Mouse (Mus musculus): ENCODE data around the gene Lrguk. TPM values are rescaled to one million over a fixed set of nuclear protein-coding genes. Genes with fewer than 3 reads are reported as not detected.

The Lrguk gene
- polyA plus RNA-seq, 2 experiments, result 0.29 to 0.43 TPM

DNA sequence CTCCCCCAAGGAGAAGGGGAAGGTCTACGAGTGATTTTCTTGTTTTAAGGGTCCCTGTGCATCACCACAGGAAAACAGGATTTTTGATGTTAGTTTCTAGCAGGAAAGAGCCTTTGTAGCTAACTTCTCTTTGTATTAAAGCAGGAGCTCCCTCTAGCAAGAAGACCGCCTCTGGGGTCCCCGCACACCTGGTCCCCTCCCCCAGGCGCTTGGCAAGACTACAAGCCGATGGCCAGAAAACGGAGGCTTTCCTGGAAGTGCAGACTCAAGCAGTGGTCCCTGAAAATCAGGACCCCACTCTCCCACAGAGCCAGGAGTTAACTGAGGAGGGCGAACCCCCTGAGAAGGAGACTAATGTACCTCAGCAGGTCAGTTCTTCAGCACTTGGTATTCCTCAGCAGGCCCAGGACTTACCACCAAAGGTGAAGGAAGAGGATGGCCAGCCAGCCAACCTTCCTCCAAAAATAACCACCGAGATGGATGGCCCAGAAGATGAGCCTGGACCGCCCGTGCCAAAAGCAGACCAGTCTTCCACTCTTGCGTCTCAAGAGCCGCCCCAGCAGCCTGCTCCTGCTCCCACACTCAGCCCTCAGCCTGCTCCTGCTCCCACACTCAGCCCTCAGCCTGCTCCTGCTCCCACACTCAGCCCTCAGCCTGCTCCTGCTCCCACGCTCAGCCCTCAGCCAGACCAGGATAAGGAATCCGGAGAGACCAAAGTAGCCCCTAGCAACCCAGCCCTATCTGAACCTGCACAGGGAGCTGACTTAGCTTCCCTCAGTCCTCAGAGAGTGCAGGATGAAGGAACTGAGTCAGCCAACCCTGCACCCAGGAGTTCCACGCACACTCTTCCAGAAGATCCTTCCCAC lies 72.5 kb downstream of the Lrguk start:
- H3K36me3 ChIP-seq (ENCODE audit: control insufficient read depth, insufficient read depth, low read length), result no peaks in the 10 kb centered on the region
- H3K4me1 ChIP-seq (ENCODE audit: control insufficient read depth, insufficient read depth, low read length), result no peaks in the 10 kb centered on the region
- H3K4me3 ChIP-seq (replicated peaks; ENCODE audit: low read length), result no peak overlapping the region
- 88% methylated on average over 13 of the region's 15 CpGs for WGBS
- DNase-seq (ENCODE audit: low spot score) (no peak), ATAC-seq (ENCODE audit: low FRiP score, low read depth) (no peak)
- peaks cover 10% of the 10 kb centered on the region; the same call in 1 of the 2 replicates for H3K27me3 ChIP-seq (ENCODE audit: control insufficient read depth, insufficient read depth, low read length)
- no peak overlapping the region for H3K9ac ChIP-seq (ENCODE audit: low read depth, low read length, severe bottlenecking)
- no peaks in the 10 kb centered on the region for H3K9me3 ChIP-seq (ENCODE audit: control insufficient read depth, low read length)
- no peak overlapping the region for H3K4me2 ChIP-seq (replicated peaks; ENCODE audit: low read depth, low read length, severe bottlenecking)
- no peak for TF ChIP-seq POLR2A (IDR thresholded peaks at IDR 0.05; ENCODE audit: borderline replicate concordance, extremely low read depth, insufficient read depth, insufficient read length)
- no peak overlapping the region for H3K27ac ChIP-seq (replicated peaks; ENCODE audit: low read depth, low read length)

DNA sequence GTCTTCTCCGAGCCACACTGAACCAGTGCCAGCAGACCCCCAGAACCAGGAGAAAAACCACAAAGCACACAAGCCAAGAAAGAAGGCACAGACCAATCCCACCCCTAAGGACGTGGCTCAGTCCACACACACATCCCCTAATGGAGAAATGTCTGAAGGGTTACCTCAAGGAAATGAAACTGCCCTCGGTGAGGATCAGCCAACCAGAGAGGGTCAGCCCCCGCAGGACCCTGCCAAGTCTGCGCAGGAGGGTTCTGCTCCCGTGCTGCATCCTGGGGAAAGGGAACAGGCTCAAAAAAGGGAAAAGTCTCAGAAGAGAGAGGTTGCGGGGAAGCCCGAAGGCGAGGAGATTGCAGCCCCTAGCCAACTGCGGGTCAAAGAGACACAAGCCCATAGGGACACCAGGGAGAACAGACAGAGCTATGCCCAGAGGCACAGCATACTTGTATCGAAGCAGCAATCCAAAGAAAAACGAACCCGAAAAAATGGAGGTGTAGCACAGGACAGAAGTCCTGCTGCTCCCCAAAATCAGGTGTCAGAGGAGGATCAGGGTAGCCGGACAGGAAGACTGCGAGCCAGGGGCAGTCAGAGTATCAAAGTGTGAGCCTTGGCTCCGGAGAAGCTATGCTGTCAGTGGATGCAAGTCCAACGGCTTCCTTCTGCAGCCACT lies 74.1 kb downstream of the Lrguk start:
- H3K4me1 ChIP-seq (ENCODE audit: control insufficient read depth, insufficient read depth, low read length), result no peaks in the 10 kb centered on the region

DNA sequence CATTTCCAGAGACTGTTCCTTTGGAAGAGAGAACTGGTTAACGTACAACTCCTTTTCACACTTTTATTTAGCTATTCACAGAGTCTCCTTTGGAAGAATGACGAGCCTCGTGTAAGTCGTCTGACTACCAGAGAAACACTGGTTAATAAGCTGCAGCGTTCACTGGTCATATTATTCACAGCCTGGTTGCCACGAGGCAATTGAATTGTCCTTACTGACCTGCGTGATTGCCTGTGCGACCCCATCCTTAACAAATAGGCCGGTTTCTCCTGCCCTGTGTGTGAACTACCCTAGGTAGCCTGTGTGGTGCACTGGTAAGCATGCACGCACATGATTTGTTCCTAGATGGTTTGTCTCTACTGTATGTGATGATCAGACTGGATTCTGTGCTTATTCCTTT lies 81.3 kb downstream of the Lrguk start:
- no peak overlapping the region for H3K9ac ChIP-seq (ENCODE audit: low read depth, low read length, severe bottlenecking)
- 28% methylated on average over 10 of the region's 10 CpGs for WGBS

More for the DNA sequence above, 74.1 kb downstream of the Lrguk start:
- Histone ChIP-seq H3K36me3 (ENCODE audit: control insufficient read depth, insufficient read depth, low read length) (no peaks in the 10 kb centered on the region), H3K27me3 (ENCODE audit: control insufficient read depth, insufficient read depth, low read length) (peaks cover 10% of the 10 kb centered on the region; the same call in 1 of the 2 replicates), H3K4me3 (replicated peaks; ENCODE audit: low read length) (no peak overlapping the region), H3K4me2 (replicated peaks; ENCODE audit: low read depth, low read length, severe bottlenecking) (no peak overlapping the region), H3K9me3 (ENCODE audit: control insufficient read depth, low read length) (no peaks in the 10 kb centered on the region), H3K27ac (replicated peaks; ENCODE audit: low read depth, low read length) (no peak overlapping the region), H3K9ac (ENCODE audit: low read depth, low read length, severe bottlenecking) (no peak overlapping the region)
- TF ChIP-seq POLR2A (IDR thresholded peaks at IDR 0.05; ENCODE audit: borderline replicate concordance, extremely low read depth, insufficient read depth, insufficient read length), result no peak
- ATAC-seq (ENCODE audit: low FRiP score, low read depth), result no peak
- WGBS, result 84% methylated on average over 17 of the region's 17 CpGs
- no peak for DNase-seq (ENCODE audit: low spot score)

DNA sequence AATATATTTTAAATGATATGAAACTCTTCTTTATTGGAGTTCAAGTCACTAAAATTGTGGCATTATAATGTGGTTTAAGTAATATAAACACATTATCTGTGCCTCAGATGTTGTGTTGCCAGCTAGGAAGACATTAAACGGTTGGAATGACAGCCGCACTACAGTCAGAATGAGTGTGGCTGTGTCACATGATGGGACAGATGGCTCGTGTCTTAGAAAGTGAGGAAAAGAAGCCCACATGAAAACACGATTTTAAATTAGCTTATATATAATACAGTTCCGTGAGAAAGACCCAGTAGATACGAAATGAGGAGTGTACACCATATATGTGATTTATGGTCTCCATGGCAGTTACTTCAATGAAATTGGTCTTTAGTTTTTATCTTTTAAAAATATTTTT lies 82.2 kb downstream of the Lrguk start:
- TF ChIP-seq POLR2A (IDR thresholded peaks at IDR 0.05; ENCODE audit: borderline replicate concordance, extremely low read depth, insufficient read depth, insufficient read length), result no peak
- no peak overlapping the region for H3K4me3 ChIP-seq (replicated peaks; ENCODE audit: low read length)
- WGBS, result 62% methylated on average over 6 of the region's 6 CpGs
- no peak overlapping the region for H3K27ac ChIP-seq (replicated peaks; ENCODE audit: low read depth, low read length)
- ATAC-seq (ENCODE audit: low FRiP score, low read depth), result no peak
- peaks cover 5% of the 10 kb centered on the region for H3K4me1 ChIP-seq (ENCODE audit: control insufficient read depth, insufficient read depth, low read length)
- H3K36me3 ChIP-seq (ENCODE audit: control insufficient read depth, insufficient read depth, low read length), result no peaks in the 10 kb centered on the region
- H3K4me2 ChIP-seq (replicated peaks; ENCODE audit: low read depth, low read length, severe bottlenecking), result no peak overlapping the region
- H3K27me3 ChIP-seq (ENCODE audit: control insufficient read depth, insufficient read depth, low read length), result peaks cover 24% of the 10 kb centered on the region; the same call in 1 of the 2 replicates
- no peak for DNase-seq (ENCODE audit: low spot score)
- no peak overlapping the region for H3K9ac ChIP-seq (ENCODE audit: low read depth, low read length, severe bottlenecking)
- no peaks in the 10 kb centered on the region for H3K9me3 ChIP-seq (ENCODE audit: control insufficient read depth, low read length)

More for the DNA sequence above, 81.3 kb downstream of the Lrguk start:
- Histone ChIP-seq H3K36me3 (ENCODE audit: control insufficient read depth, insufficient read depth, low read length) (no peaks in the 10 kb centered on the region), H3K4me3 (replicated peaks; ENCODE audit: low read length) (no peak overlapping the region), H3K27ac (replicated peaks; ENCODE audit: low read depth, low read length) (no peak overlapping the region), H3K4me2 (replicated peaks; ENCODE audit: low read depth, low read length, severe bottlenecking) (no peak overlapping the region), H3K9me3 (ENCODE audit: control insufficient read depth, low read length) (no peaks in the 10 kb centered on the region), H3K27me3 (ENCODE audit: control insufficient read depth, insufficient read depth, low read length) (peaks cover 27% of the 10 kb centered on the region; the same call in 1 of the 2 replicates), H3K4me1 (ENCODE audit: control insufficient read depth, insufficient read depth, low read length) (peaks cover 5% of the 10 kb centered on the region)
- DNase-seq (ENCODE audit: low spot score) (no peak), ATAC-seq (ENCODE audit: low FRiP score, low read depth) (no peak)
- no peak for TF ChIP-seq POLR2A (IDR thresholded peaks at IDR 0.05; ENCODE audit: borderline replicate concordance, extremely low read depth, insufficient read depth, insufficient read length)

DNA sequence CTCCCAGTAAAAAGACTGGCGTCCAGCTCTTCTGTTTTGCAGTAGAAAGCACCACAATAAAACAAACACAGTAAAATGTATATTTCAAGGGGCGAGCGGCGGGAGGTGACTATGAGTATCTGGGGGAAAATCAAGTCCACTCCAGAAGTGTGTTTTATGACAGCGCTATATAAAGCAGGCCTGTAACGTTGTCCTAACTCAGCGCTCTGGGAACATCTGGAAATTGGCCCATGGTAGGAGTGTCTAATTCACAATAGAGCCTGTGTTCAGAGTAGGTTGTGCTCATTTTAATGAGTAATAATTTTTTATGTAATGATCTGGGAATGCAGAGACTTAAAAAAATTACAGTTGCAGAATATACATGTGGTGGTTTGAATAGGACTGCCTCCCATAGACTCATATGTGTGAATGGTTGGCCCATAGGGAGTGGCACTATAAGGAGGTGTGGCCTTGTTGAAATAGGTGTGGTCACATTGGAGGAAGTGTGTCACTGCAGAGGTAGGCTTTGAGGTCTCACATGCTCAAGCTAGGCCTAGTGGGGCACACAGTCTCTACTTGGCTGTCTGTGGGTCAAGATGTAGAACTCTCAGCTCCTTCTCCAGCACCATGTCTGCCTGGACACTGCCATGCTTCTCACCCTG lies 87.7 kb downstream of the Lrguk start:
- ATAC-seq (ENCODE audit: low FRiP score, low read depth), result peak; percentile 92
- H3K4me2 ChIP-seq (replicated peaks; ENCODE audit: low read depth, low read length, severe bottlenecking), result no peak overlapping the region
- H3K9ac ChIP-seq (ENCODE audit: low read depth, low read length, severe bottlenecking), result no peak overlapping the region
- H3K27me3 ChIP-seq (ENCODE audit: control insufficient read depth, insufficient read depth, low read length), result peaks cover 13% of the 10 kb centered on the region; the same call in 1 of the 2 replicates
- peaks cover 2% of the 10 kb centered on the region for H3K4me1 ChIP-seq (ENCODE audit: control insufficient read depth, insufficient read depth, low read length)
- no peaks in the 10 kb centered on the region for H3K9me3 ChIP-seq (ENCODE audit: control insufficient read depth, low read length)
- 26% methylated on average over 7 of the region's 7 CpGs for WGBS
- TF ChIP-seq POLR2A (IDR thresholded peaks at IDR 0.05; ENCODE audit: borderline replicate concordance, extremely low read depth, insufficient read depth, insufficient read length), result no peak
- H3K4me3 ChIP-seq (replicated peaks; ENCODE audit: low read length), result no peak overlapping the region
- H3K36me3 ChIP-seq (ENCODE audit: control insufficient read depth, insufficient read depth, low read length), result no peaks in the 10 kb centered on the region
- peak; percentile 82 for DNase-seq (ENCODE audit: low spot score)
- H3K27ac ChIP-seq (replicated peaks; ENCODE audit: low read depth, low read length), result no peak overlapping the region

All from limb, embryonic 14.5 days (tissue).